Mouse (Mus musculus) midbrain, embryonic 12.5 days (tissue): ENCODE data around the gene 4921524J17Rik. TPM values are rescaled to one million over a fixed set of nuclear protein-coding genes. Genes with fewer than 3 reads are reported as not detected.
A peak's percentile ranks its signal among the peaks of the same experiment; 100 is the strongest.

ENCODE experiments used
- ATAC-seq: fragments of 200-750 bp; cut with Nextera tagmentation; 2 replicates; pipeline ENCODE4 v1.8.0; 2017; ENCODE audit warnings: low read depth, moderate TSS enrichment, moderate library complexity; ENCODE audit not compliant: low FRiP score
- H3K27ac ChIP-seq: fragments of 300-500 bp; sonication (generic); replicated peaks from 2 replicates; pipeline ENCODE4 v1.5.1; 2016; ENCODE audit warnings: mild to moderate bottlenecking
- H3K27me3 ChIP-seq: fragments of 300-500 bp; sonication (generic); 2 replicates; pipeline ENCODE4 v1.6.1; 2016; ENCODE audit warnings: mild to moderate bottlenecking
- H3K36me3 ChIP-seq: fragments of 300-500 bp; sonication (generic); 2 replicates; pipeline ENCODE4 v1.6.1; 2016
- H3K4me1 ChIP-seq: fragments of 300-500 bp; sonication (generic); 2 replicates; pipeline ENCODE4 v1.6.1; 2016
- H3K4me2 ChIP-seq: fragments of 300-500 bp; sonication (generic); replicated peaks from 2 replicates; pipeline ENCODE4 v1.6.1; 2016; ENCODE audit warnings: mild to moderate bottlenecking, moderate library complexity
- H3K4me3 ChIP-seq: fragments of 300-500 bp; sonication (generic); 2 replicates; pipeline ENCODE4 v1.5.1; 2016; ENCODE audit warnings: mild to moderate bottlenecking
- H3K9ac ChIP-seq: fragments of 300-500 bp; sonication (generic); replicated peaks from 2 replicates; pipeline ENCODE4 v1.6.1; 2016; ENCODE audit warnings: mild to moderate bottlenecking, moderate library complexity
- H3K9me3 ChIP-seq: fragments of 300-500 bp; sonication (generic); 2 replicates; pipeline ENCODE4 v1.6.1; 2016; ENCODE audit warnings: mild to moderate bottlenecking
- WGBS: fragments of 180-500 bp; shearing (Covaris S2); methylation state at CpG from one replicate; pipeline ENCODE4 v1.1.7; 2016; 5-methylcytosine and 5-hydroxymethylcytosine counted together
- polyA plus RNA-seq: library from polyadenylated mRNA; unstranded; fragments of >200 nt; fragmentation: Nextera tagmentation; extraction: Ambion mirVana; gene quantifications from 2 replicates; pipeline ENCODE4 v1.2.1, GENCODE M21; 2016

Gene 4921524J17Rik
- polyA plus RNA-seq, 1 experiment from 2014 or later: 36.7 TPM

DNA sequence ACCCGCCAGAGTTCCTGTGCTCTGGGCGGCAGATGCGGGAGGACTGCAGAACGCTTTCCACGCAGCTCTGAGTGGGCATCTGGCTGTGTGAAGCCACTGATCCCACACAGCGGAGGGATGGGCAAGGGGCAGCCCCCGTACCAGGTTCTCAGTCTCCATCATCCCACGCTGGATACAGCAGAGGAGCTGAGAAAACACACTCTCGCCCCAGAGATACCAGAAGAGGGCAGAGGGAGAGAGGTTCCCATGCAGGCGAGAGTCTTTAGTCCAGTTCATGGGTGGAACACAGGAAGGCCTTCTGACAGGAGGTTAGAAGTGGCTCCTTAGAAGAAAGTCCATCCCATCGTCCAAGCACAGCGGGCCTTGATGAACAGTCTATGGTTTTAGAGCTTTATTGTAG is 2.2 kb upstream of the 4921524J17Rik start:
- H3K27ac ChIP-seq: no peak overlapping the region
- no peak overlapping the region for H3K4me3 ChIP-seq
- H3K9ac ChIP-seq: no peak overlapping the region
- H3K36me3 ChIP-seq: no peaks in the 10 kb centered on the region
- H3K4me1 ChIP-seq: peaks cover 9% of the 10 kb centered on the region
- no peaks in the 10 kb centered on the region for H3K9me3 ChIP-seq
- WGBS: 69% methylated on average over 12 of the region's 12 CpGs
- no peak for ATAC-seq
- no peak overlapping the region for H3K4me2 ChIP-seq
- no peaks in the 10 kb centered on the region for H3K27me3 ChIP-seq

DNA sequence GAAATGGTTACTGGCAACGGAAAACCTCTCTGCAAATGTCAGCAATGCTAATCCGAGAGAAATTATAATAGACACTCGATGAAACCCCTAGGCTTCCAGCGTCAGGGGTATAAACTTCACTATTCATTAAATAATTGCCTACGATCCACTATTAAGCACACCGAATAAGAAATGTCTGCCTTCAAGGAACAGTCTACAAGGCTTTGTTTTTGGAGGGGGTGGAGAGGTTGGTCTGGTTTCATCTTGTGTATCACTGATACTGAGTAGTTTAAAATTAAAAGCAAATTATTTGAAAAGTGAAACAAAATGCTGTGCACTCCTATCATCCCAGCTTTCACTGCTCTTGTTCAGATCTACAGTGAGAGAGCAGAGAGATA is 372 bp upstream of the 4921524J17Rik start:
- Histone ChIP-seq H3K9ac (peak overlapping the region; percentile 84), H3K36me3 (no peaks in the 10 kb centered on the region), H3K27me3 (no peaks in the 10 kb centered on the region), H3K4me1 (peaks cover 17% of the 10 kb centered on the region), H3K4me2 (peak overlapping the region; percentile 54), H3K4me3 (peak overlapping the region; percentile 81), H3K27ac (peak overlapping the region; percentile 94; the same call in 1 of the 2 replicates), H3K9me3 (no peaks in the 10 kb centered on the region)
- ATAC-seq: no peak
- WGBS: 4% methylated on average over 6 of the region's 6 CpGs

DNA sequence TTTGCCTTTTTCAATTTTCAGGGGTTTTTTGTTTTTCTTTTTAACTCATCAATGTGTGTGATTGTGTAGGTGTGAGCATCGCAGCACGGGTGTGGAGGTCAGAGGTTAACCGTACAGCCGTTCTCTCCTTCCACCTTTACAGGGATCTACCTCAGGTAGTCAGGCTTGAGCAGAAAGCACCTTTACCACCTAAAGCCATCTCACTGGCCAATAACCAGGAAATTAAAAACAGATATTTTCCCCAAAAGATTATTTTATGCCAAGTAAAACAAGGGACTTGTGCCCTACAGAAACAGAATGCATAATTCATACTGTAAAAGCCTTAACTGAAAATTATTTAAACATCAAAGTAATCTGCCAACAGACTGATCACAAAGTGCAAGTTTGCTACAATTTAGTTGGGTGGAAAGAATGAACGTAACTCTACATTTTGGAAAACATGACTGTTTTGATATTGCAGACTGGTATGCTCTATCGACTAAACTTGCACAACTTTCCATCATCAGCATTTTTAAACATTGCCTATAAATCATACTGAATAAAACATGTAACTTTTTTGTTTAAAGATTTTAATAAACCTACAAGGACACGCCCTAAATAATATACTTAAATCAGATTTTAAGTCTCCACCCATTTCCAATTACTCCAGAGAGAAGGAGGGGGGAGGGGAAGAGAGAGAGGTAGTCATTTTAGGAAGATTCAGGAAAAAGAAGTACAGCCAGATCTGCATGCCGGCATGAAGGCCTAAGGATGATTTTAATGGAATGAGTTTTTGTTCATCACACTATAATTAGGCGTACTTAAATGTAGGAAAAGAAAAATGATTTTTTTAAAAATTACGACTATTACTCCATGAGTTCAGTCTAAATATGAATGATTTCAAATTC is 1.1 kb downstream of the 4921524J17Rik start:
- Histone ChIP-seq H3K4me2 (peak overlapping the region; percentile 54), H3K36me3 (no peaks in the 10 kb centered on the region), H3K4me3 (peak overlapping the region; percentile 81), H3K4me1 (peaks cover 27% of the 10 kb centered on the region), H3K27me3 (no peaks in the 10 kb centered on the region), H3K9me3 (no peaks in the 10 kb centered on the region), H3K27ac (no peak overlapping the region), H3K9ac (peak overlapping the region; percentile 84)
- ATAC-seq: no peak
- WGBS: 24% methylated on average over 10 of the region's 10 CpGs

DNA sequence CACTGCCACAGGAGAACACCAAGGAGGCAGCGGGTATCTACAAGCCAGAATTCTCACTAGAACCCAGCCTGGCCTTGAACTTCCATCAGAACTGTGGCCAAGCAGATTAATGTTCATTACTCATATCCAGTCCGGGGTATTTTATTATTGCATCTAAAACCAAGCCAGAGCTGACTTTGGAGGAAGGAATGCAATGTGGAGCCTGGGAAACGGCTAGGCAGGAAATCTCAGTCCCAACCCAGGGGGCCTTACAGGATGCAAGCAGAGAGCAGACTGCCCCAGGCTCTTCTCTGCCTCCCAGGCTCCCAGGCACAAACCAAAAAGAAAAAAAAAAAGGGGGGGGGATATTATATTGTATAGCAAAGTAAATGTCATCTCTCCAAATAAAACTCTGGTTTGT is 1.8 kb downstream of the 4921524J17Rik start:
- peaks cover 27% of the 10 kb centered on the region for H3K4me1 ChIP-seq
- H3K27ac ChIP-seq: no peak overlapping the region; the same call in 1 of the 2 replicates
- WGBS: 17% methylated on average over 3 of the region's 3 CpGs
- peak overlapping the region; percentile 81 for H3K4me3 ChIP-seq
- H3K36me3 ChIP-seq: no peaks in the 10 kb centered on the region
- no peak for ATAC-seq
- no peaks in the 10 kb centered on the region for H3K27me3 ChIP-seq
- H3K9me3 ChIP-seq: no peaks in the 10 kb centered on the region
- H3K9ac ChIP-seq: no peak overlapping the region
- H3K4me2 ChIP-seq: peak overlapping the region; percentile 54

DNA sequence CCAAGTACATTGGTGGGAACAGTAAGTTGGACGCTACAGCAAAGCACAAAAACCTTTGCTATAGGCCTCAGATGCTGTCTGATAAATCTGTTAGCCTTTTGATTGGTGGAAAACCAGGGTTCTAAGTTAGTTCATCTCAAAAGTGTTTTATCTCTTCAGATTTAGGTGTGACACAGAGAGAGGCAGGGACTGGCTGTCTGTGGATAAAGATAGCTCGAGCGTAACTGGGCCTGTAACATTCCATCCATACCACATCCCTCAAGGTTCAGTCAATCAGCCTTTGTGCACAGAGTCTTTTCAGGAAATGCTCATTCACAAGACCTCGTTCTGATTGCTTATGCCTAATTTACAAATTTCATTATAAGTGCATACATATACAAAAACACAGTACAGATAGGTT is 3.4 kb downstream of the 4921524J17Rik start:
- H3K27ac ChIP-seq: peak overlapping the region; percentile 11; the same call in 1 of the 2 replicates
- no peaks in the 10 kb centered on the region for H3K27me3 ChIP-seq
- H3K4me3 ChIP-seq: no peak overlapping the region
- no peak for ATAC-seq
- peaks cover 27% of the 10 kb centered on the region for H3K4me1 ChIP-seq
- H3K9me3 ChIP-seq: no peaks in the 10 kb centered on the region
- 12% methylated on average over 4 of the region's 4 CpGs for WGBS
- no peak overlapping the region for H3K9ac ChIP-seq
- peak overlapping the region; percentile 21; the same call in 1 of the 2 replicates for H3K4me2 ChIP-seq
- H3K36me3 ChIP-seq: no peaks in the 10 kb centered on the region

DNA sequence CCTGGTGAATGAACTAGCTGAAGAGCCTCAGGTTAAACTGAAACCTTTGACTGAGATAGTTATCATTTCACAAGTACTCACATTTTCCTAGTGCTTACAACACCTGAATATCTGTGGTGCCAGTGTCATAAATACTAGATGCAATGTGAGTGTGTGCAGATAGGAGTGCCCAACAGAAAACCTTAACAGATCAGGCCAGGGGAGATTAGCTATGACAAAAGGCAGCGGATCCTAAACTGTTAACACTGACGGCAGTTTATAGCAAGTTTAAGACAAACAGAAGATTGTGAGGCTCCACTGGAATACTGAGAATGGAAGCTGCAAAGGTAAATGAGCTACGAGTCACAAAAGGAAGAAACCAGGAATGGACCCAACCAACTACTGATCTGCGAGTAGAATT is 5.6 kb downstream of the 4921524J17Rik start:
- H3K4me1 ChIP-seq: peaks cover 27% of the 10 kb centered on the region
- no peak overlapping the region for H3K27ac ChIP-seq
- no peak overlapping the region for H3K9ac ChIP-seq
- no peaks in the 10 kb centered on the region for H3K36me3 ChIP-seq
- H3K9me3 ChIP-seq: no peaks in the 10 kb centered on the region
- H3K4me3 ChIP-seq: no peak overlapping the region
- H3K4me2 ChIP-seq: no peak overlapping the region
- ATAC-seq: no peak
- 80% methylated on average over 4 of the region's 4 CpGs for whole genome bisulfite sequencing
- no peaks in the 10 kb centered on the region for H3K27me3 ChIP-seq

DNA sequence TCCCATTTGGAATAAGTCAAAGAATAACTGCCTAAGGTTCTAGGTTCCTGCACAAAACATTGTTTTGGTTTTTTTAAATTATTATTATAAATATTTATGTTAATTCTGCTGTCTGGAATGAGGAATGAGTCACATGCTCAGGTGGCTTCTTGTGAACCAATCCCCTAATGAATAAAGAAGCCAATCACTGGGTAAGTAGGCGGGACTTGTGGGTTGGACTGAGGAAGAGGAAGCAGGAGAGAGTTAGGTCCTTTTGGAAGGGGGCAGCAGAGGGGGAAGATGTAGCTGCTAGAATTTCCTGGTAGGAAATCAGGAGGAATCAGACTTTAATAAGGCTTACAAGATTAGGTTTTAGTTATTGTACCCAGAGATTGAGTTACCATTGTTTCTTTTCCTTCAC is 11.3 kb downstream of the 4921524J17Rik start:
- Histone ChIP-seq H3K4me2 (no peak overlapping the region), H3K4me1 (no peaks in the 10 kb centered on the region), H3K27me3 (no peaks in the 10 kb centered on the region), H3K27ac (no peak overlapping the region), H3K9ac (no peak overlapping the region), H3K36me3 (peaks cover 4% of the 10 kb centered on the region; the same call in 1 of the 2 replicates), H3K4me3 (no peak overlapping the region), H3K9me3 (no peaks in the 10 kb centered on the region)
- WGBS: 96% methylated on average over 1 of the region's 1 CpGs
- ATAC-seq: no peak

DNA sequence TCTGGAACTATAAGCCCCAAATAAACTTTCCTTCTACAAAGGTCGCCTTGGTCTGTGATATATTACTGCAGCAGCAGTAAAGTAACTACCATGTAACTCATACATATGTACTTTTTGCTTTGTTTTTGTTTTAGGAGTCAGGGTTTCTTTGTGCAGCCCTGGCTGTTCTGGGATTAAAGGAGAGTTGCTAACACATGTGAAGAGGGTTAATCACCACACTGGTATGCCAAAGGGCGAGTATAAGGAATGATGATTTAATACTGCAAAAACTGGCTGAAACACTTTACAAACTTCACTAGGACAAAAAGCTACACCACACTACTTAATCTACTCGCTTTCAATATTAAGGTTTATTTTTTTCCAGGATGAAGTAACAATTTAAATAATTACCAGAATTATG is 24.1 kb downstream of the 4921524J17Rik start:
- Histone ChIP-seq H3K9me3 (no peaks in the 10 kb centered on the region), H3K4me3 (no peak overlapping the region), H3K4me1 (peaks cover 9% of the 10 kb centered on the region; the same call in 1 of the 2 replicates), H3K36me3 (0 out of 2 replicates have a peak, but pooled peaks cover 4% of the 10 kb centered on the region), H3K9ac (no peak overlapping the region), H3K4me2 (no peak overlapping the region), H3K27ac (no peak overlapping the region), H3K27me3 (no peaks in the 10 kb centered on the region)
- ATAC-seq: no peak
- 82% methylated on average over 3 of the region's 3 CpGs for WGBS

DNA sequence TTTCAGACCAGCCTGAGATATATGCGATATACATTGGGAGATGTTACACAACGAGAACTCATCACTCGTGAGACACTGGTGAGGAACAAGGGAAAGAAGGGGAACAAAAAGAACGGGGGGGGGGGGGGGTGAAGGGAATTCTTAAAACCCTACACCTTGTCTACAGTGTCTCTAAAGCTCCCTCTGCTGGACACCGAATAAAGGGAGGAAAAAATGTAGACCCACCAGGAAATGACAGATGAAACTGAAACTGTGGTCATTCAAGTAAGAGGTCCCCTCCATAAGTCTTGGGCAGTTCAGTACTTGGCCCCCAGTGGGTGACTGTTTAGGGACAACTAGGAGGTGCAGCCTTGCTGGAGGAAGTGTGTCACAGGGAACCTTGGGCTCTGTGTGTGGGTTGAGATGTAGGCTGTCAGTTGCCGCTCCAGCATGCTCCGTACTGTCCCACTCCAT is 24.6 kb downstream of the 4921524J17Rik start:
- Histone ChIP-seq H3K27me3 (no peaks in the 10 kb centered on the region), H3K9ac (no peak overlapping the region), H3K36me3 (0 out of 2 replicates have a peak, but pooled peaks cover 4% of the 10 kb centered on the region), H3K27ac (no peak overlapping the region), H3K4me3 (no peak overlapping the region), H3K4me1 (peaks cover 9% of the 10 kb centered on the region; the same call in 1 of the 2 replicates), H3K9me3 (no peaks in the 10 kb centered on the region), H3K4me2 (no peak overlapping the region)
- no peak for ATAC-seq
- WGBS: 66% methylated on average over 7 of the region's 7 CpGs

DNA sequence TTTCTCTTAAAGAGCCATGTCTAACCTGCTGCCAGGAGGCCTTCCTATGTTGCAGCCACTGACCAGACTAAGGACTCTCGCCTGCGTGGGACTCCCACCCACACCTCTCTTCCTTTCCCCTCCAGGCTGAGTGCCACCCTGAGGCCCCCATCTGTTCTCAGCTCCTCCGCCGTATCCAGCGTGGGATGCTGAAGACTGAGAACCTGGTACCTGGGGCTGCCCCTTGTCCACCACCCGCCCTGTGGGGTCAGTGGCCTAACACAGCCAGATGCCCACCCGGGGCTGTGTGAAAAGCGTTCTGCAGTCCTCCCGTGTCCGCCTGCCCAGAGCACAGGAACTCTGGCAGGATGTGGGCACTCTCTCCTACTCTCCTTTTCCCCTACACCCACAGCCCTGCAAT is 26.7 kb downstream of the 4921524J17Rik start:
- Histone ChIP-seq H3K4me1 (peaks cover 9% of the 10 kb centered on the region; the same call in 1 of the 2 replicates), H3K36me3 (0 out of 2 replicates have a peak, but pooled peaks cover 2% of the 10 kb centered on the region), H3K9ac (no peak overlapping the region), H3K27ac (no peak overlapping the region), H3K9me3 (no peaks in the 10 kb centered on the region), H3K4me2 (no peak overlapping the region), H3K27me3 (no peaks in the 10 kb centered on the region), H3K4me3 (no peak overlapping the region)
- no peak for ATAC-seq
- WGBS: 75% methylated on average over 10 of the region's 10 CpGs

DNA sequence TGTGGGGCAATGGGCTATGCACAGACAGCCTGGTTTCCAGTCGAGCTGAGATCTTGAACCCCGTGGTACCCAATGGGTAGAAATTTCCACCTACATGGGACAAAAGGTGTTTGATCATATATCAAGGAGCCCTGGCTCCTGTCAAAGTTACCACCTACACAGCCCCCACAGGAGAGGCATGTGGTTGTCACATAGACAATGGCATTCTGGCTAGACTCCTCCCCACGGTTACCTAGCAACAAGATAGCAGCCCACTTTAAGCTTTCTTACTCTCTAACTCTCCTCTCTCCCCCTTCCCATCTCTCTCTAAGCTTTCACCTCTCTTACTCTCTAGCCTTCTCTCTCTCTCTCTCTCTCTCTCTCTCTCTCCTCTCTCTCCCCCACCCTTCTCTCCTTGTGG is 27.2 kb downstream of the 4921524J17Rik start:
- Histone ChIP-seq H3K27me3 (no peaks in the 10 kb centered on the region), H3K4me1 (peaks cover 9% of the 10 kb centered on the region; the same call in 1 of the 2 replicates), H3K4me3 (no peak overlapping the region), H3K27ac (no peak overlapping the region), H3K36me3 (no peaks in the 10 kb centered on the region), H3K9ac (no peak overlapping the region), H3K4me2 (no peak overlapping the region), H3K9me3 (no peaks in the 10 kb centered on the region)
- no peak for ATAC-seq
- WGBS: 67% methylated on average over 3 of the region's 3 CpGs

DNA sequence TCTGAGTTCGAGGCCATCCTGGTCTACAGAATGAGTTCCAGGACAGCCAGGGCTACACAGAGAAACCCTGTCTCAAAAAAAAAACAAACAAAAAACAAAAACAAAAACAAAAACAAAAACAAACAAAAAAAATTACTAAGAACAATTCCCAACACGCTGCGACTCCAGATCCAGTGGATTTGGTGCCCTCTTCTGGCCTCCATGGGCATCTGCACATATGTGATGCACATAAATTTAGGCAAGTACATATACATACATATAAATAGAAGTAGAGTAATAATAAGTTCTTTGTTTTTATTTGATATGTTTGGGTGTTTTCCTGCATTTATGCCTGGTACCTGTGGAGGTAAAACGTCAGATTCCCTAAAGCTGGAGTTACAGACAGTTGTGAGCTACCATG is 34.1 kb downstream of the 4921524J17Rik start:
- H3K4me1 ChIP-seq: no peaks in the 10 kb centered on the region
- H3K36me3 ChIP-seq: no peaks in the 10 kb centered on the region
- H3K9ac ChIP-seq: no peak overlapping the region
- no peak overlapping the region for H3K4me2 ChIP-seq
- no peaks in the 10 kb centered on the region for H3K27me3 ChIP-seq
- no peak overlapping the region for H3K27ac ChIP-seq
- WGBS: 91% methylated on average over 4 of the region's 4 CpGs
- ATAC-seq: no peak
- H3K9me3 ChIP-seq: no peaks in the 10 kb centered on the region
- no peak overlapping the region for H3K4me3 ChIP-seq
